Mouse (Mus musculus): Measurements from ENCODE around the gene Slc35f1. TPM values are rescaled to one million over a fixed set of nuclear protein-coding genes. Genes with fewer than 3 reads are reported as not detected.

Slc35f1 gene
- polyA plus RNA-seq, 1 experiment from 2014 or later: 3.3 TPM

- Histone ChIP-seq H3K9ac (ENCODE audit: low read depth, low read length) (no peak overlapping the region), H3K4me2 (replicated peaks; ENCODE audit: low read depth, low read length) (no peak overlapping the region), H3K27me3 (ENCODE audit: control insufficient read depth, insufficient read depth, low read length) (no peaks in the 10 kb centered on the region), H3K4me3 (ENCODE audit: low read length) (no peak overlapping the region), H3K27ac (ENCODE audit: low read depth, low read length) (no peak overlapping the region), H3K4me1 (ENCODE audit: control insufficient read depth, insufficient read depth, low read length) (no peaks in the 10 kb centered on the region), H3K9me3 (ENCODE audit: control insufficient read depth, low read length) (no peaks in the 10 kb centered on the region), H3K36me3 (ENCODE audit: control insufficient read depth, insufficient read depth, low read length) (no peaks in the 10 kb centered on the region)
- 91% methylated on average over 4 of the region's 4 CpGs for WGBS
- no peak for ATAC-seq (ENCODE audit: low FRiP score, low TSS enrichment)
Measured at GRCm38 (mm10) chr10:52715146-52715545, 24.8 kb downstream of the Slc35f1 start.

- no peaks in the 10 kb centered on the region for H3K27me3 ChIP-seq (ENCODE audit: control insufficient read depth, insufficient read depth, low read length)
- no peaks in the 10 kb centered on the region for H3K9me3 ChIP-seq (ENCODE audit: control insufficient read depth, low read length)
- H3K4me1 ChIP-seq (ENCODE audit: control insufficient read depth, insufficient read depth, low read length): no peaks in the 10 kb centered on the region
- H3K4me2 ChIP-seq (replicated peaks; ENCODE audit: low read depth, low read length): no peak overlapping the region
- no peaks in the 10 kb centered on the region for H3K36me3 ChIP-seq (ENCODE audit: control insufficient read depth, insufficient read depth, low read length)
- no peak overlapping the region for H3K27ac ChIP-seq (ENCODE audit: low read depth, low read length)
- no peak overlapping the region for H3K9ac ChIP-seq (ENCODE audit: low read depth, low read length)
- 88% methylated on average over 1 of the region's 1 CpGs for WGBS
- no peak overlapping the region for H3K4me3 ChIP-seq (ENCODE audit: low read length)
- ATAC-seq (ENCODE audit: low FRiP score, low TSS enrichment): no peak
Measured at GRCm38 (mm10) chr10:52718199-52718917, 28.0 kb downstream of the Slc35f1 start.

- Histone ChIP-seq H3K36me3 (ENCODE audit: control insufficient read depth, insufficient read depth, low read length) (no peaks in the 10 kb centered on the region), H3K9ac (ENCODE audit: low read depth, low read length) (no peak overlapping the region), H3K27ac (ENCODE audit: low read depth, low read length) (no peak overlapping the region), H3K4me3 (ENCODE audit: low read length) (no peak overlapping the region), H3K27me3 (ENCODE audit: control insufficient read depth, insufficient read depth, low read length) (no peaks in the 10 kb centered on the region), H3K9me3 (ENCODE audit: control insufficient read depth, low read length) (no peaks in the 10 kb centered on the region), H3K4me2 (replicated peaks; ENCODE audit: low read depth, low read length) (no peak overlapping the region), H3K4me1 (ENCODE audit: control insufficient read depth, insufficient read depth, low read length) (no peaks in the 10 kb centered on the region)
- WGBS: 89% methylated on average over 5 of the region's 5 CpGs
- ATAC-seq (ENCODE audit: low FRiP score, low TSS enrichment): no peak
Measured at GRCm38 (mm10) chr10:52726674-52727073, 36.3 kb downstream of the Slc35f1 start.

- Histone ChIP-seq H3K4me3 (ENCODE audit: low read length) (no peak overlapping the region), H3K27ac (ENCODE audit: low read depth, low read length) (no peak overlapping the region), H3K4me2 (replicated peaks; ENCODE audit: low read depth, low read length) (no peak overlapping the region), H3K9ac (ENCODE audit: low read depth, low read length) (no peak overlapping the region), H3K36me3 (ENCODE audit: control insufficient read depth, insufficient read depth, low read length) (no peaks in the 10 kb centered on the region), H3K9me3 (ENCODE audit: control insufficient read depth, low read length) (no peaks in the 10 kb centered on the region), H3K4me1 (ENCODE audit: control insufficient read depth, insufficient read depth, low read length) (no peaks in the 10 kb centered on the region), H3K27me3 (ENCODE audit: control insufficient read depth, insufficient read depth, low read length) (no peaks in the 10 kb centered on the region)
- ATAC-seq (ENCODE audit: low FRiP score, low TSS enrichment): peak; percentile 90; the same call in 1 of the 2 replicates
- WGBS: 15% methylated on average over 10 of the region's 10 CpGs
Measured at GRCm38 (mm10) chr10:52742671-52743379, 52.5 kb downstream of the Slc35f1 start.

GRCm38 (mm10) chr10:52743831-52744230 is 53.5 kb downstream of the Slc35f1 start:
- no peak overlapping the region for H3K4me3 ChIP-seq (ENCODE audit: low read length)
- H3K36me3 ChIP-seq (ENCODE audit: control insufficient read depth, insufficient read depth, low read length): no peaks in the 10 kb centered on the region
- H3K27ac ChIP-seq (ENCODE audit: low read depth, low read length): no peak overlapping the region
- no peaks in the 10 kb centered on the region for H3K27me3 ChIP-seq (ENCODE audit: control insufficient read depth, insufficient read depth, low read length)
- 93% methylated on average over 3 of the region's 3 CpGs for WGBS
- no peaks in the 10 kb centered on the region for H3K9me3 ChIP-seq (ENCODE audit: control insufficient read depth, low read length)
- H3K4me1 ChIP-seq (ENCODE audit: control insufficient read depth, insufficient read depth, low read length): no peaks in the 10 kb centered on the region
- no peak overlapping the region for H3K9ac ChIP-seq (ENCODE audit: low read depth, low read length)
- no peak overlapping the region for H3K4me2 ChIP-seq (replicated peaks; ENCODE audit: low read depth, low read length)
- no peak for ATAC-seq (ENCODE audit: low FRiP score, low TSS enrichment)

GRCm38 (mm10) chr10:52748028-52748597 is 57.8 kb downstream of the Slc35f1 start:
- no peak overlapping the region for H3K9ac ChIP-seq (ENCODE audit: low read depth, low read length)
- H3K4me1 ChIP-seq (ENCODE audit: control insufficient read depth, insufficient read depth, low read length): no peaks in the 10 kb centered on the region
- no peak for ATAC-seq (ENCODE audit: low FRiP score, low TSS enrichment)
- H3K4me3 ChIP-seq (ENCODE audit: low read length): no peak overlapping the region
- no peaks in the 10 kb centered on the region for H3K27me3 ChIP-seq (ENCODE audit: control insufficient read depth, insufficient read depth, low read length)
- H3K9me3 ChIP-seq (ENCODE audit: control insufficient read depth, low read length): no peaks in the 10 kb centered on the region
- H3K4me2 ChIP-seq (replicated peaks; ENCODE audit: low read depth, low read length): no peak overlapping the region
- H3K36me3 ChIP-seq (ENCODE audit: control insufficient read depth, insufficient read depth, low read length): no peaks in the 10 kb centered on the region
- no peak overlapping the region for H3K27ac ChIP-seq (ENCODE audit: low read depth, low read length)
- WGBS: 92% methylated on average over 4 of the region's 4 CpGs

GRCm38 (mm10) chr10:52755949-52756679 is 65.8 kb downstream of the Slc35f1 start:
- Histone ChIP-seq H3K9me3 (ENCODE audit: control insufficient read depth, low read length) (no peaks in the 10 kb centered on the region), H3K9ac (ENCODE audit: low read depth, low read length) (no peak overlapping the region), H3K36me3 (ENCODE audit: control insufficient read depth, insufficient read depth, low read length) (no peaks in the 10 kb centered on the region), H3K4me1 (ENCODE audit: control insufficient read depth, insufficient read depth, low read length) (no peaks in the 10 kb centered on the region), H3K27me3 (ENCODE audit: control insufficient read depth, insufficient read depth, low read length) (no peaks in the 10 kb centered on the region), H3K27ac (ENCODE audit: low read depth, low read length) (no peak overlapping the region), H3K4me2 (replicated peaks; ENCODE audit: low read depth, low read length) (0 out of 2 replicates have a peak overlapping the region, but pooled peaks have one; percentile 10), H3K4me3 (ENCODE audit: low read length) (no peak overlapping the region)
- 67% methylated on average over 13 of the region's 13 CpGs for WGBS
- peak; percentile 90; the same call in 1 of the 2 replicates for ATAC-seq (ENCODE audit: low FRiP score, low TSS enrichment)

- WGBS: 88% methylated on average over 4 of the region's 4 CpGs
- H3K27me3 ChIP-seq (ENCODE audit: control insufficient read depth, insufficient read depth, low read length): no peaks in the 10 kb centered on the region
- no peaks in the 10 kb centered on the region for H3K4me1 ChIP-seq (ENCODE audit: control insufficient read depth, insufficient read depth, low read length)
- ATAC-seq (ENCODE audit: low FRiP score, low TSS enrichment): no peak
- no peaks in the 10 kb centered on the region for H3K9me3 ChIP-seq (ENCODE audit: control insufficient read depth, low read length)
- no peak overlapping the region for H3K27ac ChIP-seq (ENCODE audit: low read depth, low read length)
- H3K9ac ChIP-seq (ENCODE audit: low read depth, low read length): no peak overlapping the region
- H3K4me3 ChIP-seq (ENCODE audit: low read length): no peak overlapping the region
- no peak overlapping the region for H3K4me2 ChIP-seq (replicated peaks; ENCODE audit: low read depth, low read length)
- no peaks in the 10 kb centered on the region for H3K36me3 ChIP-seq (ENCODE audit: control insufficient read depth, insufficient read depth, low read length)
Measured at GRCm38 (mm10) chr10:52757496-52758260, 67.3 kb downstream of the Slc35f1 start.

All from kidney, embryonic 14.5 days (tissue).